Mouse (Mus musculus) thymus, postnatal 10 days (tissue): Measurements from ENCODE around the gene Olfr353.

ENCODE experiments used
- DNase-seq, 2 experiments: peaks; one replicate each; pipeline ENCODE4 v3.0.0; 2021; ENCODE audit warnings: low spot score in 2 of 2

Olfr353 gene

GRCm38 (mm10) chr2:36892836-36893235 is at the start of gene Olfr353:
Olfr353 (minus strand) TSS chr2:36892936.
- no peak for DNase-seq

GRCm38 (mm10) chr2:36936821-36937220 is 44.1 kb upstream of the Olfr353 start, which contains the start of gene Olfr356:
Olfr356 (plus strand) TSS chr2:36937121.
- no peak for DNase-seq

- DNase-seq: no peak
These were observed 36.1 kb upstream of the Olfr353 start, which contains the start of gene Olfr355 for GRCm38 (mm10) chr2:36928797-36929196. Olfr355 (minus strand) TSS chr2:36928897.

GRCm38 (mm10) chr2:36905380-36905779 is 12.6 kb upstream of the Olfr353 start, which contains the start of gene Olfr354:
Olfr354 (plus strand) TSS chr2:36905680.
- no peak for DNase-seq

- no peak for DNase-seq
These were observed 4.4 kb upstream of the Olfr353 start for GRCm38 (mm10) chr2:36897114-36897513.

- no peak for DNase-seq
These were observed 24.6 kb downstream of the Olfr353 start, which contains the start of gene Olfr352 for GRCm38 (mm10) chr2:36868160-36868559. Olfr352 (plus strand) TSS chr2:36868460.

GRCm38 (mm10) chr2:36862560-36862959 is 30.2 kb downstream of the Olfr353 start, which contains the start of gene Olfr351:
Olfr351 (minus strand) TSS chr2:36862660.
- DNase-seq: no peak

GRCm38 (mm10) chr2:36846010-36846409 is 46.7 kb downstream of the Olfr353 start, which contains the start of gene Olfr350:
Olfr350 (plus strand) TSS chr2:36846310.
- DNase-seq: no peak
